Mouse (Mus musculus) stomach, embryonic 14.5 days (tissue): ENCODE measurements around the gene Nudt14. TPM values are rescaled to one million over a fixed set of nuclear protein-coding genes. Genes with fewer than 3 reads are reported as not detected.
A peak's percentile ranks its signal among the peaks of the same experiment; 100 is the strongest.

Experiments
- ATAC-seq: fragments of 200-750 bp; cut with Nextera tagmentation; 2 replicates; pipeline ENCODE4 v1.8.0; 2017; ENCODE audit warnings: low read depth, moderate TSS enrichment; ENCODE audit not compliant: insufficient number of reproducible peaks, insufficient read depth, low FRiP score
- H3K27ac ChIP-seq: fragments of 300-500 bp; sonication (generic); 2 replicates; pipeline ENCODE4 v1.5.1; 2014; ENCODE audit warnings: mild to moderate bottlenecking, low read length, moderate library complexity, mixed read lengths
- H3K27me3 ChIP-seq: fragments of 300-500 bp; sonication (generic); 2 replicates; pipeline ENCODE4 v1.6.1; 2014; ENCODE audit warnings: low read length, control low read depth, mixed read lengths; ENCODE audit not compliant: control insufficient read depth, insufficient read depth
- H3K36me3 ChIP-seq: fragments of 300-500 bp; sonication (generic); 2 replicates; pipeline ENCODE4 v1.6.1; 2014; ENCODE audit warnings: mild to moderate bottlenecking, control low read depth, low read length, moderate library complexity, mixed read lengths; ENCODE audit not compliant: control insufficient read depth, insufficient read depth
- H3K4me1 ChIP-seq: fragments of 300-500 bp; sonication (generic); 2 replicates; pipeline ENCODE4 v1.6.1; 2014; ENCODE audit warnings: low read length, control low read depth, mixed read lengths; ENCODE audit not compliant: control insufficient read depth, insufficient read depth
- H3K4me2 ChIP-seq: fragments of 300-500 bp; sonication (generic); replicated peaks from 2 replicates; pipeline ENCODE4 v1.6.1; 2014; ENCODE audit warnings: low read depth, low read length, control low read depth
- H3K4me3 ChIP-seq: fragments of 300-500 bp; sonication (generic); 2 replicates; pipeline ENCODE4 v1.5.1; 2014; ENCODE audit warnings: low read depth, low read length, control low read depth
- H3K9ac ChIP-seq: fragments of 300-500 bp; sonication (generic); replicated peaks from 2 replicates; pipeline ENCODE4 v1.6.1; 2014; ENCODE audit warnings: low read depth, mild to moderate bottlenecking, control low read depth, low read length, moderate library complexity, mixed read lengths
- H3K9me3 ChIP-seq: fragments of 300-500 bp; sonication (generic); 2 replicates; pipeline ENCODE4 v1.6.1; 2016; ENCODE audit warnings: low read depth, low read length, control low read depth; ENCODE audit not compliant: control insufficient read depth
- WGBS: fragments of 180-500 bp; shearing (Covaris S2); extraction: QIAGEN DNeasy Blood & Tissue Kit; methylation state at CpG from one replicate; pipeline ENCODE4 v1.1.7; 2014; 5-methylcytosine and 5-hydroxymethylcytosine counted together
- polyA plus RNA-seq: library from polyadenylated mRNA; unstranded; fragments of >200 nt; fragmentation: Nextera tagmentation; extraction: Ambion mirVana; gene quantifications from 2 replicates; pipeline ENCODE4 v1.2.1, GENCODE M21; 2014

Nudt14 gene
- polyA plus RNA-seq: 105 and 125 TPM in 2 replicates

DNA sequence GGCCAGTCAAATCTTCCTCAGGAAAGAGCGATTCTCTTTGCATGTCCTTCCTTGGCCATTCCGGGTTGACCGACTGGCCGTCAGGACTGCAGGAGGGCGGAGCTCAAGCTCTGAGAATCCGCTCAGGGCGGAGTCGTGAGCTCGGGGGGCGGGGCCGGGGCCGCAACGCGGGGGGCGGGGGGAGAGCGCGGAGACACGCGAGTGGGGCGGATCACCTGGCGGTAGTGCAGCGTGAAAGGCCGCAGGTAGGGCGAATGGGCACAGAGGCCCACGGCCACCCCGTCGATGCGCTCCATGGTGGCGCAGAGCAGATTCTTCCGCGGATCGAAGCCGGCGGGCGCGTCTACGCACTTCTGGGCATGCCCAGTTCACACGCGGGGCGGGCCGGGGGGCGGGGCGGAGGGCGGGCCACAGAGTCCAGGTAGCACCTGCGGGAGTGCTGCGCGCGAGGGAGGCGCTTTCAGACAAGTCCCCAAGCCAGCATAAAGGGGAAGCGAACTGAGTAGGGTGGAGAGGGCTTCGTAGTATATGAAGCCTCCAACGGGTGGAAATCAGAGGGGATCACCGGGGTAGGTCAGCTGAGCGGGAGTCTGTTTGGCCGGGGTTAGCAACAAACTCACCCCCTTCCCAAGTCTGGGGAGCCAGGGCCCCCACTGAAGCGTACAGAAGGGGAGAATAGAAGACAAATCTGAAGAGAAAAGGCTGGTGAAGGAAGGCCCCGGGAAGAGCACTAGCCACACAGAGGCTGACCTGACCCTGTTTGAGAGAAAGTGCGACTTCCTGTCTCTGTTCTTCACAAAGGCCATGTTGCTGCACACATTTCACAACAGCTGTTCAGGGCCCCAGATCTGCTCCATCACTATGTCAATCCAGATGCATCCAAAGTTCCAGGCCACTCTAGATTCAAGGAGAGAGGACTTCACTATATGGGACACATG, at the start of gene Nudt14:
Nudt14 (minus strand) TSS at position 349 of the 938 bp plus-strand sequence.
- Histone ChIP-seq H3K4me3 (peak within 1 kb of the TSS; percentile 63), H3K9me3 (no peaks in the 10 kb centered on the region), H3K36me3 (no peaks in the 10 kb centered on the region), H3K27ac (peak within 1 kb of the TSS; percentile 74), H3K27me3 (no peaks in the 10 kb centered on the region), H3K4me2 (peak within 1 kb of the TSS; percentile 72), H3K4me1 (peaks cover 19% of the 10 kb centered on the region), H3K9ac (peak within 1 kb of the TSS; percentile 64; the same call in 1 of the 2 replicates)
- peak; percentile 82 for ATAC-seq
- WGBS: 2% methylated on average over 56 of the region's 58 CpGs

DNA sequence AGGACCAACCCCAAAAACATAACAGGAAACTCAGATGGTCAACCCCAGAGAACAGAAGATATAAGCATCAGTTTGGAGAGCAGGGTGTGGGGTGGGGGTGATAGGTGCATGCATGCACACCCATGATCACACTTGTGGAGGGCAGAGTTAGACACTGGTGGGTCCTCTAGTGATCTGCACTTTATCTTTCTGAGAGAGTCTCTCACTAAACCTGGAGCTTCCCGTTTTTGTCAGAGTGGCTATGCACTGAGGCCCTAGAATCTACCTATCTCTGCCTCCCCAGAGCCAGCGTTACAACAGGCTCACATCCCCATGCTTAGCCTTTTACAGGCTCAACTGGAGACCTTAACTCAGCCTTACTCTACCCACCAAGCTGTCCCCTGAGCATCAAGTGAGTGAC, 49.5 kb upstream of the Nudt14 start:
- Histone ChIP-seq H3K36me3 (peaks cover 26% of the 10 kb centered on the region), H3K4me3 (no peak overlapping the region), H3K27ac (no peak overlapping the region), H3K4me1 (no peaks in the 10 kb centered on the region), H3K9ac (no peak overlapping the region), H3K4me2 (no peak overlapping the region), H3K27me3 (no peaks in the 10 kb centered on the region), H3K9me3 (no peaks in the 10 kb centered on the region)
- WGBS: 80% methylated on average over 2 of the region's 2 CpGs
- ATAC-seq: no peak

DNA sequence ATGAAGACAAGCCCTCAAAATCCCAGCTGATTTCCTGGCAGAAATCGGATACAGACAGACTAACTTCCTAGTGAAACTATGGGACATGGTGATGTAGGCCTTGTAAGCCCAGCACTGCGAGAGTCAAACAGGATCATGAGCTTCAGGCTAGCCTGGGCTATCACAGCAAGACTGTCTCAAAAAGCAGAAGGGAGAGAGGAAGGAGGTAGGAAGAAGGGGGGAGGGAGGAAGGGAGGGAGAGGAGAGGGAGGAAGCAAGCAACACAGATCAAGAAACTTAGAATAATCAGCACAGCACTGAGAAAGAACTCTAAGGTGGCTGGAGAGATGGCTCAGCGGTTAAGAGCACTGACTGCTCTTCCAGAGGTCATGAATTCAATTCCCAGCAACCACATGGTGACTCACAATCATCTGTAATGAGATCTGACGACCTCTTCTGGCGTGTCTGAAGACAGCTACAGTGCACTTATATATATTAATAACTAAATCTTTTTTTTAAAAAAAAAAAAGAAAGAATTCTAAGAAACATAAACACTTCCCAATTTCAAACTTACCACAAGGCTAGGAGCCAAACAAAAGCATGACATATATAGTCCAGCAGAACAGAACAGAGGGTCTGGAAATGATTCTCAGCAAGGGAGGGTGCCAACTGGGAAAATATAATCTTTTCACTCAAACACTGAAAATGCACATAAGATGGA, 48.9 kb upstream of the Nudt14 start:
- H3K27ac ChIP-seq: no peak overlapping the region
- H3K27me3 ChIP-seq: no peaks in the 10 kb centered on the region
- ATAC-seq: no peak
- no peak overlapping the region for H3K4me3 ChIP-seq
- no peaks in the 10 kb centered on the region for H3K4me1 ChIP-seq
- H3K9me3 ChIP-seq: no peaks in the 10 kb centered on the region
- WGBS: 81% methylated on average over 5 of the region's 5 CpGs
- no peak overlapping the region for H3K4me2 ChIP-seq
- peaks cover 29% of the 10 kb centered on the region for H3K36me3 ChIP-seq
- no peak overlapping the region for H3K9ac ChIP-seq

DNA sequence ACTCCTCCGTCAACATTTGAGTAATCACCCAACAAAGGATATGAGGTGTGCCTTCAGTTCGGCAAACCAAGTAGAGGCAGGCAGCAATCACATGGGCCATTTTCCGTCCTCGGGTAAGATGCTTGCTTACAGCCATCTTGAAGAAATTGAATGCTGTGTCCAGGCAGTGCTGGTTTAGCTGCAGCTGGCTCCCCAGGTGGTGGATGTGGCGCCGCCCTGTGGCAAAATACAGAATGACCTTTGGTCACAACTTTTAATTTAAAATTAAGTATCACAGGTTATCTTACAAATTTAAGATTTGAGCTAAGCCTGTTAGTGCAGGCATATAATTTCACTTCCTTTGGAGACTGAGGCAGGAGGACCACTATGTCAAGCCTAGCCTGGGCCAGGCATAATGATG, 46.0 kb upstream of the Nudt14 start:
- H3K4me3 ChIP-seq: no peak overlapping the region
- H3K9ac ChIP-seq: no peak overlapping the region
- H3K4me1 ChIP-seq: no peaks in the 10 kb centered on the region
- no peak overlapping the region for H3K27ac ChIP-seq
- peaks cover 41% of the 10 kb centered on the region for H3K36me3 ChIP-seq
- no peak overlapping the region for H3K4me2 ChIP-seq
- no peaks in the 10 kb centered on the region for H3K9me3 ChIP-seq
- WGBS: 56% methylated on average over 6 of the region's 6 CpGs
- no peaks in the 10 kb centered on the region for H3K27me3 ChIP-seq
- ATAC-seq: no peak

- no peaks in the 10 kb centered on the region for H3K27me3 ChIP-seq
- H3K4me3 ChIP-seq: no peak overlapping the region
- no peak overlapping the region for H3K4me2 ChIP-seq
- ATAC-seq: no peak
- H3K9me3 ChIP-seq: no peaks in the 10 kb centered on the region
- H3K9ac ChIP-seq: no peak overlapping the region
- peaks cover 43% of the 10 kb centered on the region for H3K36me3 ChIP-seq
- WGBS: 91% methylated on average over 6 of the region's 6 CpGs
- H3K4me1 ChIP-seq: no peaks in the 10 kb centered on the region
- no peak overlapping the region for H3K27ac ChIP-seq
These were observed 43.4 kb upstream of the Nudt14 start for GRCm38 (mm10) chr12:112985346-112985745.

DNA sequence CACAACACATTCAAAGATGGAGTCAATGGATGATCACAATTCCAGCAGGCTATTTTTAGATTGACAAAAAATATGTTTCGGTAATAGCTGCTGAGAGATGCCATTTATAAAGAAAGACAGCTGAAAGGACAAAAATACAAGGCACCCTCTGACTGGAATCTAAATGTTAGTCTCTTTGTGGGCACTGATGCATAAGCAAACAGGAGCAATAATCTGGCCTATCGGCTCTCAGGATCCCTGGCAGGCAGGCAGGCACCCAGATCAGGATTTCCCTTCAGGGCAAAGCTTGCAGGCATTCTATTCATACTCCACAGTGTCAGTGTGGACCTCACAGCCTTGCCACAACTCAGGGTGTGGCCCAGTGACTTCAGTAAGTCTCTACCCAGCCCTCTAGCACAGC, 40.1 kb upstream of the Nudt14 start:
- Histone ChIP-seq H3K36me3 (peaks cover 62% of the 10 kb centered on the region), H3K27ac (no peak overlapping the region), H3K4me2 (no peak overlapping the region), H3K9me3 (no peaks in the 10 kb centered on the region), H3K9ac (no peak overlapping the region), H3K27me3 (no peaks in the 10 kb centered on the region), H3K4me1 (0 out of 2 replicates have a peak, but pooled peaks cover 3% of the 10 kb centered on the region), H3K4me3 (no peak overlapping the region)
- ATAC-seq: no peak
- WGBS: 72% methylated on average over 2 of the region's 2 CpGs

DNA sequence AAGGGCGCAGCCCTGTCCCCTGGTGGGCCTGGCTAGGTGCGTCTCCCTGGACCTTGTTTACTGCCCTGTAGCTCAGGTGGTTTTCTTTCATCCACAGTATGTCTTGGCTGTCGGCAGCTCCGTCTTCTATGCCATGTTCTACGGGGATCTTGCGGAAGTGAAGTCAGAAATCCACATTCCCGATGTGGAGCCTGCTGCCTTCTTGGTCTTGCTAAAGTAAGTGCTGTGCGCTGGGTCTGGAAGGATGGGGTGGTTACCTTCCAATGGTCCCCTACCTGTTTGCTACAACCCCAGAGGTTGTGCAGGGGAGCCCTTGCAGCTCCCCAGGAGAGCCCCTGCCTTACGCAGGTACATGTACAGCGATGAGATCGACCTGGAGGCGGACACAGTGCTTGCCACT, 35.2 kb upstream of the Nudt14 start:
- H3K4me1 ChIP-seq: peaks cover 8% of the 10 kb centered on the region; the same call in 1 of the 2 replicates
- no peaks in the 10 kb centered on the region for H3K27me3 ChIP-seq
- no peak for ATAC-seq
- peak overlapping the region; percentile 70 for H3K4me3 ChIP-seq
- H3K9ac ChIP-seq: peak overlapping the region; percentile 91
- peak overlapping the region; percentile 85 for H3K4me2 ChIP-seq
- no peaks in the 10 kb centered on the region for H3K9me3 ChIP-seq
- WGBS: 36% methylated on average over 12 of the region's 12 CpGs
- H3K27ac ChIP-seq: peak overlapping the region; percentile 88; the same call in 1 of the 2 replicates
- H3K36me3 ChIP-seq: peaks cover 53% of the 10 kb centered on the region

- Histone ChIP-seq H3K36me3 (peaks cover 56% of the 10 kb centered on the region), H3K27me3 (no peaks in the 10 kb centered on the region), H3K4me1 (peaks cover 8% of the 10 kb centered on the region; the same call in 1 of the 2 replicates), H3K9me3 (no peaks in the 10 kb centered on the region), H3K4me3 (peak within 1 kb of the TSS; percentile 70), H3K9ac (peak within 1 kb of the TSS; percentile 91), H3K4me2 (peak within 1 kb of the TSS; percentile 85), H3K27ac (peak within 1 kb of the TSS; percentile 88)
- under 1% methylated on average over 76 of the region's 80 CpGs for WGBS
- ATAC-seq: peak; percentile 94
These were observed 34.6 kb upstream of the Nudt14 start, which contains the start of gene Btbd6 for GRCm38 (mm10) chr12:112976371-112977073. TSS of gene Btbd6 (plus strand) at chr12:112976482.
